14 mouse cellular contexts compared by ENCODE assay signal in genomic region chr2:58786681-58787080, GRCm38 (mm10).
DNase-seq lines count a peak whose midpoint lies in the region; ATAC-seq and TF ChIP-seq lines count a peak whose summit lies in the region.
"Had no signal": no experiment of that assay in that cellular context is flagged by ENCODE, and none has a peak within 500 bp of the region (broad histone marks: within the 10 kb centered on the region; RNA-seq: fewer than 3 reads in every experiment).

No protein-coding gene starts in this region.

- ATAC-seq in heart, embryonic 13.5 days (ENCODE audit: extremely low read depth, insufficient number of reproducible peaks, low FRiP score, low TSS enrichment), result no peak
- ATAC-seq in heart, embryonic 12.5 days (ENCODE audit: insufficient number of reproducible peaks, low FRiP score), result no peak
- no peak for ATAC-seq in midbrain, embryonic 14.5 days (ENCODE audit: low FRiP score, low TSS enrichment)
- ATAC-seq in midbrain, postnatal 0 days (ENCODE audit: low FRiP score), result no peak
- no peak for ATAC-seq in limb, embryonic 12.5 days (ENCODE audit: insufficient number of reproducible peaks, insufficient read depth, low FRiP score, low TSS enrichment, low read depth)
- ATAC-seq in intestine, embryonic 16.5 days, result no peak
- ATAC-seq: intestine, embryonic 15.5 days had no signal

- H3K27me3 ChIP-seq in heart, embryonic 13.5 days (replicated peaks), result no peaks in the 10 kb centered on the region
- H3K27me3 ChIP-seq in heart, embryonic 12.5 days (replicated peaks), result no peaks in the 10 kb centered on the region
- no peaks in the 10 kb centered on the region for H3K27me3 ChIP-seq in midbrain, embryonic 14.5 days (ENCODE audit: control insufficient read depth, insufficient read depth, low read length)
- no peaks in the 10 kb centered on the region for H3K27me3 ChIP-seq in midbrain, postnatal 0 days (ENCODE audit: insufficient read depth, low read length)
- H3K27me3 ChIP-seq in limb, embryonic 12.5 days, result no peaks in the 10 kb centered on the region
- H3K27me3 ChIP-seq in intestine, embryonic 16.5 days (replicated peaks; ENCODE audit: control insufficient read depth, insufficient read depth, low read length), result no peaks in the 10 kb centered on the region
- H3K27me3 ChIP-seq: intestine, embryonic 15.5 days had no signal

- 46% methylated on average over 8 of the region's 8 CpGs for WGBS in heart, embryonic 13.5 days
- WGBS in heart, embryonic 12.5 days, result 56% methylated on average over 8 of the region's 8 CpGs
- 70% methylated on average over 8 of the region's 8 CpGs for WGBS in midbrain, embryonic 14.5 days
- 62% methylated on average over 8 of the region's 8 CpGs for WGBS in midbrain, postnatal 0 days
- WGBS in limb, embryonic 12.5 days, result 37% methylated on average over 8 of the region's 8 CpGs
- 65% methylated on average over 8 of the region's 8 CpGs for WGBS in intestine, embryonic 16.5 days

- TF ChIP-seq CTCF in midbrain, postnatal 0 days (IDR thresholded peaks at IDR 0.05), result no peak

- no peaks in the 10 kb centered on the region for H3K9me3 ChIP-seq in heart, embryonic 13.5 days
- no peaks in the 10 kb centered on the region for H3K9me3 ChIP-seq in heart, embryonic 12.5 days (replicated peaks)
- H3K9me3 ChIP-seq in midbrain, embryonic 14.5 days (ENCODE audit: control insufficient read depth, low read length), result no peaks in the 10 kb centered on the region
- no peaks in the 10 kb centered on the region for H3K9me3 ChIP-seq in midbrain, postnatal 0 days (ENCODE audit: low read length)
- H3K9me3 ChIP-seq in limb, embryonic 12.5 days, result no peaks in the 10 kb centered on the region
- H3K9me3 ChIP-seq in intestine, embryonic 16.5 days (ENCODE audit: control insufficient read depth, low read length), result no peaks in the 10 kb centered on the region
- H3K9me3 ChIP-seq: intestine, embryonic 15.5 days had no signal

- peak; percentile 30 for DNase-seq in midbrain, embryonic 14.5 days
- DNase-seq in midbrain, postnatal 0 days (ENCODE audit: low spot score), result no peak
- peak; percentile 4 for DNase-seq in mesoderm, embryonic 11.5 days (ENCODE audit: low read depth, low spot score)
- no peak for DNase-seq in kidney, postnatal 25 days
- DNase-seq: cerebellum, adult 11-12 months; gastrocnemius, postnatal 14 days; kidney, postnatal 4 days; spleen, adult 18-20 months; thymus, adult 2 months had no signal

- H3K4me3 ChIP-seq in heart, embryonic 13.5 days, result no peak overlapping the region
- H3K4me3 ChIP-seq in heart, embryonic 12.5 days, result no peak overlapping the region
- H3K4me3 ChIP-seq in midbrain, embryonic 14.5 days (replicated peaks; ENCODE audit: low read depth, low read length), result no peak overlapping the region
- no peak overlapping the region for H3K4me3 ChIP-seq in midbrain, postnatal 0 days (ENCODE audit: low read depth, low read length)
- no peak overlapping the region for H3K4me3 ChIP-seq in limb, embryonic 12.5 days (replicated peaks)
- H3K4me3 ChIP-seq in intestine, embryonic 16.5 days (ENCODE audit: low read length), result no peak overlapping the region
- H3K4me3 ChIP-seq: intestine, embryonic 15.5 days had no signal

- no peaks in the 10 kb centered on the region for H3K36me3 ChIP-seq in heart, embryonic 13.5 days
- no peaks in the 10 kb centered on the region for H3K36me3 ChIP-seq in heart, embryonic 12.5 days
- H3K36me3 ChIP-seq in midbrain, embryonic 14.5 days (ENCODE audit: control insufficient read depth, insufficient read depth, low read length), result no peaks in the 10 kb centered on the region
- no peaks in the 10 kb centered on the region for H3K36me3 ChIP-seq in midbrain, postnatal 0 days (ENCODE audit: insufficient read depth, low read length)
- H3K36me3 ChIP-seq in limb, embryonic 12.5 days, result no peaks in the 10 kb centered on the region
- H3K36me3 ChIP-seq in intestine, embryonic 16.5 days (ENCODE audit: control insufficient read depth, insufficient read depth, low read length), result no peaks in the 10 kb centered on the region
- H3K36me3 ChIP-seq: intestine, embryonic 15.5 days had no signal

- no peak overlapping the region for H3K27ac ChIP-seq in heart, embryonic 13.5 days (replicated peaks)
- H3K27ac ChIP-seq in heart, embryonic 12.5 days (ENCODE audit: poor library complexity, severe bottlenecking), result no peak overlapping the region
- H3K27ac ChIP-seq in midbrain, embryonic 14.5 days (replicated peaks; ENCODE audit: low read depth, low read length), result no peak overlapping the region
- H3K27ac ChIP-seq in midbrain, postnatal 0 days (ENCODE audit: low read depth, low read length), result no peak overlapping the region
- H3K27ac ChIP-seq in limb, embryonic 12.5 days, result no peak overlapping the region
- H3K27ac ChIP-seq in intestine, embryonic 16.5 days (ENCODE audit: low read length), result no peak overlapping the region
- H3K27ac ChIP-seq: intestine, embryonic 15.5 days had no signal

- no peak overlapping the region for H3K9ac ChIP-seq in heart, embryonic 13.5 days
- no peak overlapping the region for H3K9ac ChIP-seq in heart, embryonic 12.5 days
- H3K9ac ChIP-seq in midbrain, embryonic 14.5 days (replicated peaks; ENCODE audit: low read length), result no peak overlapping the region
- no peak overlapping the region for H3K9ac ChIP-seq in midbrain, postnatal 0 days (replicated peaks; ENCODE audit: low read length, poor library complexity, severe bottlenecking)
- no peak overlapping the region for H3K9ac ChIP-seq in limb, embryonic 12.5 days (replicated peaks)
- no peak overlapping the region for H3K9ac ChIP-seq in intestine, embryonic 16.5 days (ENCODE audit: low read depth, low read length)
- H3K9ac ChIP-seq: intestine, embryonic 15.5 days had no signal

- H3K4me2 ChIP-seq in heart, embryonic 13.5 days, result peak overlapping the region; percentile 12; the same call in 1 of the 2 replicates
- no peak overlapping the region for H3K4me2 ChIP-seq in heart, embryonic 12.5 days
- no peak overlapping the region for H3K4me2 ChIP-seq in midbrain, embryonic 14.5 days (ENCODE audit: low read length)
- H3K4me2 ChIP-seq in midbrain, postnatal 0 days (ENCODE audit: low read depth, low read length, poor library complexity, severe bottlenecking), result no peak overlapping the region
- H3K4me2 ChIP-seq in limb, embryonic 12.5 days, result peak overlapping the region; percentile 22
- H3K4me2 ChIP-seq in intestine, embryonic 16.5 days (ENCODE audit: low read depth, low read length), result no peak overlapping the region
- H3K4me2 ChIP-seq: intestine, embryonic 15.5 days had no signal

- peaks cover 14% of the 10 kb centered on the region for H3K4me1 ChIP-seq in heart, embryonic 13.5 days
- 0 out of 2 replicates have a peak, but pooled peaks cover 8% of the 10 kb centered on the region for H3K4me1 ChIP-seq in heart, embryonic 12.5 days (replicated peaks)
- H3K4me1 ChIP-seq in midbrain, embryonic 14.5 days (ENCODE audit: control insufficient read depth, insufficient read depth, low read length), result no peaks in the 10 kb centered on the region
- no peaks in the 10 kb centered on the region for H3K4me1 ChIP-seq in midbrain, postnatal 0 days (ENCODE audit: insufficient read depth, low read length)
- peaks cover 16% of the 10 kb centered on the region for H3K4me1 ChIP-seq in limb, embryonic 12.5 days (replicated peaks)
- no peaks in the 10 kb centered on the region for H3K4me1 ChIP-seq in intestine, embryonic 16.5 days (ENCODE audit: control insufficient read depth, insufficient read depth, low read length)
- H3K4me1 ChIP-seq: intestine, embryonic 15.5 days had no signal

Comparison
In these comparisons a context has a peak if more than half of its experiments do, and no peak if none do; other contexts are left out.
1. H3K4me2 ChIP-seq: peak in heart, embryonic 13.5 days (single experiment) and limb, embryonic 12.5 days (single experiment); none in heart, embryonic 12.5 days (single experiment), midbrain, embryonic 14.5 days (single experiment), midbrain, postnatal 0 days (single experiment) and intestine, embryonic 16.5 days (single experiment).
2. DNase-seq: peak in midbrain, embryonic 14.5 days (single experiment) and mesoderm, embryonic 11.5 days (single experiment); none in midbrain, postnatal 0 days (single experiment) and kidney, postnatal 25 days (0 of 2).